Mouse (Mus musculus) midbrain, embryonic 14.5 days (tissue): ENCODE measurements around the gene Gm20388. TPM values are rescaled to one million over a fixed set of nuclear protein-coding genes. Genes with fewer than 3 reads are reported as not detected.

Experiments used
- ATAC-seq: fragments of 200-750 bp; cut with Nextera tagmentation; 2 replicates; pipeline ENCODE4 v1.8.0; 2017; ENCODE audit warnings: moderate number of reproducible peaks, moderate library complexity; ENCODE audit not compliant: low FRiP score, low TSS enrichment
- DNase-seq: peaks from one replicate; pipeline ENCODE4 v3.0.0-alpha.2; 2015
- H3K27ac ChIP-seq: fragments of 300-500 bp; sonication (generic); replicated peaks from 2 replicates; pipeline ENCODE4 v1.5.1; 2014; ENCODE audit warnings: mild to moderate bottlenecking, low read depth, low read length, moderate library complexity
- H3K27me3 ChIP-seq: fragments of 300-500 bp; sonication (generic); 2 replicates; pipeline ENCODE4 v1.6.1; 2014; ENCODE audit warnings: low read length, control low read depth, mixed read lengths; ENCODE audit not compliant: control insufficient read depth, insufficient read depth
- H3K36me3 ChIP-seq: fragments of 300-500 bp; sonication (generic); 2 replicates; pipeline ENCODE4 v1.6.1; 2014; ENCODE audit warnings: low read length, control low read depth; ENCODE audit not compliant: control insufficient read depth, insufficient read depth
- H3K4me1 ChIP-seq: fragments of 300-500 bp; sonication (generic); 2 replicates; pipeline ENCODE4 v1.6.1; 2014; ENCODE audit warnings: mild to moderate bottlenecking, antibody characterized with exemption, low read length, control low read depth; ENCODE audit not compliant: control insufficient read depth, insufficient read depth
- H3K4me2 ChIP-seq: fragments of 300-500 bp; sonication (generic); 2 replicates; pipeline ENCODE4 v1.6.1; 2014; ENCODE audit warnings: mild to moderate bottlenecking, low read length, moderate library complexity
- H3K4me3 ChIP-seq: fragments of 300-500 bp; sonication (generic); replicated peaks from 2 replicates; pipeline ENCODE4 v1.5.1; 2014; ENCODE audit warnings: low read depth, low read length
- H3K9ac ChIP-seq: fragments of 300-500 bp; sonication (generic); replicated peaks from 2 replicates; pipeline ENCODE4 v1.6.1; 2014; ENCODE audit warnings: mild to moderate bottlenecking, low read length, moderate library complexity
- H3K9me3 ChIP-seq: fragments of 300-500 bp; sonication (generic); 2 replicates; pipeline ENCODE4 v1.6.1; 2016; ENCODE audit warnings: low read length, control low read depth, mixed read lengths; ENCODE audit not compliant: control insufficient read depth
- WGBS: fragments of 180-500 bp; shearing (Covaris S2); extraction: QIAGEN DNeasy Blood & Tissue Kit; methylation state at CpG from one replicate; pipeline ENCODE4 v1.1.7; 2014; 5-methylcytosine and 5-hydroxymethylcytosine counted together
- polyA plus RNA-seq: library from polyadenylated mRNA; unstranded; fragments of >200 nt; fragmentation: Nextera tagmentation; extraction: Ambion mirVana; gene quantifications from 2 replicates; pipeline ENCODE4 v1.2.1, GENCODE M21; 2014

Gene Gm20388
- polyA plus RNA-seq, 1 experiment from 2014 or later = 4.1 TPM

GRCm38 (mm10) chr8:122325196-122325595, 2414.6 kb downstream of the Gm20388 start:
- no peak for DNase-seq
- no peak for ATAC-seq
- Histone ChIP-seq H3K4me2 (peak overlapping the region; percentile 40; the same call in 1 of the 2 replicates), H3K4me3 (no peak overlapping the region), H3K9ac (no peak overlapping the region), H3K4me1 (peaks cover 57% of the 10 kb centered on the region), H3K27ac (no peak overlapping the region), H3K36me3 (no peaks in the 10 kb centered on the region), H3K9me3 (no peaks in the 10 kb centered on the region), H3K27me3 (no peaks in the 10 kb centered on the region)
- WGBS = 70% methylated on average over 2 of the region's 2 CpGs

GRCm38 (mm10) chr8:122326114-122326542, 2415.5 kb downstream of the Gm20388 start:
- no peak for ATAC-seq
- H3K27me3 ChIP-seq = no peaks in the 10 kb centered on the region
- 0 out of 2 replicates have a peak overlapping the region, but pooled peaks have one; percentile 10 for H3K9ac ChIP-seq
- H3K4me2 ChIP-seq = peak overlapping the region; percentile 40
- H3K36me3 ChIP-seq = no peaks in the 10 kb centered on the region
- peak; percentile 53 for DNase-seq
- WGBS = 6% methylated on average over 14 of the region's 14 CpGs
- H3K4me3 ChIP-seq = peak overlapping the region; percentile 9; the same call in 1 of the 2 replicates
- H3K9me3 ChIP-seq = no peaks in the 10 kb centered on the region
- peak overlapping the region; percentile 34; the same call in 1 of the 2 replicates for H3K27ac ChIP-seq
- H3K4me1 ChIP-seq = peaks cover 51% of the 10 kb centered on the region

- 64% methylated on average over 8 of the region's 8 CpGs for WGBS
- Histone ChIP-seq H3K4me3 (no peak overlapping the region), H3K27ac (peak overlapping the region; percentile 72), H3K4me1 (peaks cover 40% of the 10 kb centered on the region), H3K9me3 (no peaks in the 10 kb centered on the region), H3K36me3 (no peaks in the 10 kb centered on the region), H3K4me2 (no peak overlapping the region), H3K9ac (no peak overlapping the region), H3K27me3 (peaks cover 2% of the 10 kb centered on the region; the same call in 1 of the 2 replicates)
- ATAC-seq (no peak), DNase-seq (no peak)
Measured at GRCm38 (mm10) chr8:122329072-122329471, 2418.4 kb downstream of the Gm20388 start.

GRCm38 (mm10) chr8:122329553-122330239, 2419.1 kb downstream of the Gm20388 start:
- H3K27ac ChIP-seq = peak overlapping the region; percentile 72
- DNase-seq (peak; percentile 72), ATAC-seq (peak; percentile 41; the same call in 1 of the 2 replicates)
- H3K36me3 ChIP-seq = no peaks in the 10 kb centered on the region
- peaks cover 36% of the 10 kb centered on the region for H3K4me1 ChIP-seq
- no peak overlapping the region for H3K4me2 ChIP-seq
- WGBS = 37% methylated on average over 22 of the region's 22 CpGs
- H3K9me3 ChIP-seq = no peaks in the 10 kb centered on the region
- H3K9ac ChIP-seq = no peak overlapping the region
- peaks cover 8% of the 10 kb centered on the region for H3K27me3 ChIP-seq
- no peak overlapping the region for H3K4me3 ChIP-seq

GRCm38 (mm10) chr8:122330446-122331133, 2419.9 kb downstream of the Gm20388 start:
- H3K4me3 ChIP-seq = no peak overlapping the region
- no peak overlapping the region for H3K9ac ChIP-seq
- no peaks in the 10 kb centered on the region for H3K36me3 ChIP-seq
- H3K4me1 ChIP-seq = peaks cover 31% of the 10 kb centered on the region
- peaks cover 17% of the 10 kb centered on the region for H3K27me3 ChIP-seq
- no peaks in the 10 kb centered on the region for H3K9me3 ChIP-seq
- 73% methylated on average over 12 of the region's 12 CpGs for WGBS
- H3K27ac ChIP-seq = peak overlapping the region; percentile 55; the same call in 1 of the 2 replicates
- H3K4me2 ChIP-seq = no peak overlapping the region
- DNase-seq = no peak
- no peak for ATAC-seq

- Histone ChIP-seq H3K27ac (peak overlapping the region; percentile 55; the same call in 1 of the 2 replicates), H3K27me3 (peaks cover 21% of the 10 kb centered on the region), H3K9ac (no peak overlapping the region), H3K4me2 (no peak overlapping the region), H3K36me3 (no peaks in the 10 kb centered on the region), H3K4me1 (peaks cover 31% of the 10 kb centered on the region), H3K4me3 (no peak overlapping the region), H3K9me3 (no peaks in the 10 kb centered on the region)
- no peak for ATAC-seq
- WGBS = 58% methylated on average over 3 of the region's 3 CpGs
- no peak for DNase-seq
Measured at GRCm38 (mm10) chr8:122331134-122331523, 2420.5 kb downstream of the Gm20388 start.

GRCm38 (mm10) chr8:122332753-122333506, 2422.3 kb downstream of the Gm20388 start:
- Histone ChIP-seq H3K4me2 (no peak overlapping the region), H3K27ac (no peak overlapping the region), H3K9me3 (no peaks in the 10 kb centered on the region), H3K9ac (no peak overlapping the region), H3K27me3 (peaks cover 37% of the 10 kb centered on the region), H3K4me1 (peaks cover 34% of the 10 kb centered on the region), H3K36me3 (no peaks in the 10 kb centered on the region), H3K4me3 (no peak overlapping the region)
- WGBS = 65% methylated on average over 6 of the region's 6 CpGs
- ATAC-seq (no peak), DNase-seq (peak; percentile 87)

GRCm38 (mm10) chr8:122333531-122333930, 2422.9 kb downstream of the Gm20388 start:
- Histone ChIP-seq H3K27me3 (peaks cover 43% of the 10 kb centered on the region), H3K9ac (no peak overlapping the region), H3K9me3 (no peaks in the 10 kb centered on the region), H3K4me2 (no peak overlapping the region), H3K27ac (no peak overlapping the region), H3K4me1 (peaks cover 30% of the 10 kb centered on the region), H3K4me3 (no peak overlapping the region), H3K36me3 (no peaks in the 10 kb centered on the region)
- DNase-seq (no peak), ATAC-seq (no peak)
- WGBS = 75% methylated on average over 7 of the region's 7 CpGs
